Mouse (Mus musculus) adrenal gland, adult 18-20 months (tissue): Measurements from ENCODE around the gene Gcn1l1. TPM values are rescaled to one million over a fixed set of nuclear protein-coding genes. Genes with fewer than 3 reads are reported as not detected.
"Not testable (repeated sequence)": the region's sequence is repeated elsewhere in the genome, so short reads cannot be mapped to it uniquely, and the experiment has no call there.

Source experiments
- DNase-seq, 2 experiments: peaks; one replicate each; pipeline ENCODE4 v3.0.0; 2021 to 2022; ENCODE audit warnings: low spot score in 2 of 2
- total RNA-seq, 2 experiments: library from RNA; stranded (reverse); gene quantifications; 1 replicate in 1 of 2; 2 replicates in 1 of 2; pipeline ENCODE4 v1.2.3; 2021

Gcn1l1 gene
- total RNA-seq, 2 experiments from 2014 or later, result 51.7 to 59.0 TPM

DNA sequence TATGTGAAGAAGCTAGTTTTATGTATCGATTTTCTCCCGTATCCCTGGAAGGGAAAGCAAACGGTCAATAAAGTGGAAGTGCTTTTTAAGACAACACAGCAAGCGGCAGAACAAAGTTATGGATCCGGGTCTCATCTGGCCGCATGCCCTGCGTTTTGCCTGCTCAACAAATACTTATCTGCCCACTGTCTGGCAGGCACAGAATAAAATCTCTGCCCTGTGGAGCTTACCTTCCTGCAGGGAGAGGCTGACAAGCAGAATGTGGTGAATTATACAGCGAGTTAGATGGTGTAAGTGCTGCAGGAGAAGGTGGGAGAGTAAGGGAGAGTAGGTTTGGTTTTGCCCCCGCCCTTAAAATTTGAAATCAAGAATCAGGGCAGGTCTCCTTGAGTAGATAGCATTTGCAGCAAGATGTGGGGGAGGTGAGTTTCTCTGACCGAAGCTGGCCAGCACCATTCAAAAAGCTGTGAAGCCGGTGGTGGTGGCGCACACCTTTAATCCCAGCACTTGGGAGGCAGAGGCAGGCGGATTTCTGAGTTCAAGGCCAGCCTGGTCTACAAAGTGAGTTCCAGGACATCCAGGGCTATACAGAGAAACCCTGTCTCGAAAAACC, 6.8 kb upstream of the Gcn1l1 start:
- DNase-seq, result no peak

DNA sequence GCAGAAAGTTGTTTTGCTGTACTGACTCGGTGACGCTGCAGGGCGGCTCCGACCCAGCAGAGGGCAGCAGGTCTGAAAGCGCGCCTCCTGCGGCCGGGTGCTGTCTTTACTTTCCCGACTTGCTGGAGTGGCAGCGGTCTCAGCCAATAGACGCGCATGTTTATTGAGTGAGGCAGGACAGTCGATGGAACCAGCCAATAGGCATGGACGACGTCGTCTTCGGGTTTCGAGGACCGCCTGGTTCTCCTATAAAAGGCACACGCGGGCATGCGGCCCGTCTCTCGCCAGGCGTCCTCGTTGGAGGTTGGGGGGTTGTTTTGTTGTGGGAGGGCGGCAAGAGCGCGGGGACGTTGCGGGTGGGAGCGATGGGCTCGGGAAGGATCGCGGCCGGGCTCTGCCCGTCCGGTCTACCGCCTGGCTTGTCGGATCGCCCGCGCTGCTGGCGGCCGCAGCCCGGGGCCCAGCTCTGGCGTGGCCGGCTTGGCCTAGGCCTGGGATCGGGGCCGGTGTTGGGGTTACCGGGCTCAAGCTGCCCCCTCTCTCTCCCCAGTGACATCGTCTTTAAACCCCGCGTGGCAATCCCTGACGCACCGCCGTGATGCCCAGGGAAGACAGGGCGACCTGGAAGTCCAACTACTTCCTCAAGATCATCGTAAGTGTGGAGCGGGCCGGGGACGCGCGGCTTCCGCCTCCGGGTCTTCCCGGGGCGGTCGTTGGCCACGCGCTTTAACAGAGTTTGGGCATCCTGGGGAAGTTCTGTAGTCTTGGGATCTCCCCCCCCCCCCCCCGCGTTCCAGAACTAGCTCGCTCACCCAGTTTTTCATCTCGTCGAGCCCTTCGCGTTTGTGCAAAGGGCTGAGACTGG, 5.6 kb upstream of the Gcn1l1 start, which contains the start of gene Rplp0:
TSS of gene Rplp0 (plus strand) at position 231 of the 865 bp plus-strand sequence.
- peak; percentile 99 to 100 for DNase-seq

DNA sequence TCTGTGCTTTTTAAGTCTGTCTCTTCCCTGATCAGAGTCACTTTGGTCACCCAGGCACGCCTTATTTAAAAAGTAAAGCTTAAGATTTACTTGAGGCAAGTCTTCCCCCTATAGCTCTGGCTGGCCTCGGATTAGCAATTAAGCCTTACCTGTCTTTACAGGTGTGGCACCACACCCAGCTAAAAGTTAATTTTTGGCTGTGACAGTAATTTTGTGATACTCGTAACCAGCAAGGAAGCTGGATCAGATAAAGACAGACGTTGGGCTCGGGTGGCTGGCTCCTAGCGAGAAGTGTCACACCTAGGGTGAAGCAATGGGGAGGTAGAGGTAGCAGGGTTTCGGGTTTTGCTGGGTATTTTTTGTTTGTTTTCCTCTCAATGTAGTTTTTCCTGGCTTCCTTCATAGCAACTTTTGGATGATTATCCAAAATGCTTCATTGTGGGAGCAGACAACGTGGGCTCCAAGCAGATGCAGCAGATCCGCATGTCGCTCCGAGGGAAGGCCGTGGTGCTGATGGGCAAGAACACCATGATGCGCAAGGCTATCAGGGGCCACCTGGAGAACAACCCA, 4.6 kb upstream of the Gcn1l1 start:
- no peak for DNase-seq

DNA sequence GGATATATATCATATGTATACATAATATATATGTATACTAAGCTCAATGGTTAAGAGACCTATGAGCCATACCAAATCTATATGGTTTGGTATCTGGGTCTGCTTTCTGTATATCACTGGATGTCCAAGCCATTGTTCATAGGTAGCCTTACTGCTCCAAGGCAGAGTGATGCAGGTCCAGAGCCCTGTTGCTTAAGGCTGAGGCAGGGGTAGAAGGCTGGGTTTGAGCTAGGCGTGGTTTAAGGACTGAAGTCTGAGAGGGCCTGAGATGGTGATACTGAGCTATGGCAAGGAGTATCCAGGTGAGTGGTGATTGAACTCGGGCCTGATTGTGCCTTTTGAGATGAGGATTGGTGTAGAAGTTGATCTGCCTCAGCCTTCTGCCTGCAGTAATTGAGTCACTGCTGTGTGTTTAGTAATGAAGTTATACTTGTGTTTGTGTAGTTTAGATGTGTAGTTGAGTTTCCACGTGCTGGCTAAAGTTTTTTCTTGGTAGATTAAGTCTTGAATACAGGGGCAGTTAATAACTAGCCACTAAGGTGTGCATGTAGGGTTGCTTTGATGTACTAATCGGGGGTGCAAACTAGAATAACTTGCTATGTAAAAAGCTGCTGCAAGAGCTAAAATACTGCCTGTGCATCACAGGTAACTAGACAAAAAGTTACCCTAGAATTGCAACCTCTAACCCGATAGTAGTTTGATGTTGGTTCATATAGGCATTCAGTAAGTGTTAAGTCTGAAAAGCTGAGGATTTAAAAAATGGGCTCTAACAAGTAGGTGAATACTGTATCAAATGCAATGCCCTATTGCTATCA, 1.1 kb upstream of the Gcn1l1 start:
- no peak for DNase-seq

DNA sequence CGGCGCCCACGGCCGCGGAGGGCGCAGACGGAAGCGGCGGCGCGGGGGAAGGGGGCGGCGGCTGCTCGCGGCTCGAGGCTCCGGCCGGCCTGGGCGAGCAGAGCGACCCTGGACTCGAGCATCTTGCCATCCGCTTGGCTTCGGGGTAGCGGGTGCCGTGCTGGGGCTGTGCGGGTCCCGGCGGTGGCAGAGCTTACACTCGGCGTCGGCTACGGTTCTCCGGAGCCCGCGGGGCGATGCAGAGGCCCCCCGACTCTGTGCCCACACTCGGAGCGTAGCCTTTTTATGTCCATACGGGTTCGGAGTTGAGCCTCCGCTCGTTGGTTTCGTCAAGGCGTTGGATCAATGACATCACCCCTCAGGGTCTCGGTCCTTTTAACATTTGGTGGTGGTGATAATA, 349 bp downstream of the Gcn1l1 start:
- no peak for DNase-seq

- no peak for DNase-seq
These were observed 3.6 kb downstream of the Gcn1l1 start for GRCm38 (mm10) chr5:115568681-115569080.

- DNase-seq, result no peak
These were observed 4.3 kb downstream of the Gcn1l1 start for GRCm38 (mm10) chr5:115569308-115569707.

DNA sequence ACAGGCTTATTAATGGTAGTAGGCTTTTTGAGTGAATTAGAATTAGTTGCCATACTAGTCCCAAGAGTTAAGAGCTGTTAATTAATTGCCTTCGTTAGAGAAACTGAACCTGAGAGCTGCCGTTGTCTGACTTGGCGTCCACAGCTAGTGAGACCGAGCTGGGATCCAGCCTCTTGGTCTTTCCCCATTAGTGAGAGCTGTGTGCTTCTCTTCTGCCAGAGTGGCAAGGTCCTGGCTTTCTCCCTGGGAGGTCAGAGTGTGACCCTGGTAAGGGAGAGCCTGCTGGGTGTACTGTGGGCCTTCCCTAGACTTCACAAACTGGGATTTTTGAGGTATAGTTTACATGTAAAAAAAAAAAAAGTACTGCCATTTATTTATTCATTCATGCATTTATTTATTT, 4.7 kb downstream of the Gcn1l1 start:
- no peak for DNase-seq

- DNase-seq, result no peak
These were observed 6.0 kb downstream of the Gcn1l1 start for GRCm38 (mm10) chr5:115571086-115571485.

- no peak for DNase-seq
These were observed 7.9 kb downstream of the Gcn1l1 start for GRCm38 (mm10) chr5:115572679-115573535.

GRCm38 (mm10) chr5:115574992-115575391, 9.9 kb downstream of the Gcn1l1 start:
- DNase-seq, result peak in 1 of 2 experiments; percentile 50

DNA sequence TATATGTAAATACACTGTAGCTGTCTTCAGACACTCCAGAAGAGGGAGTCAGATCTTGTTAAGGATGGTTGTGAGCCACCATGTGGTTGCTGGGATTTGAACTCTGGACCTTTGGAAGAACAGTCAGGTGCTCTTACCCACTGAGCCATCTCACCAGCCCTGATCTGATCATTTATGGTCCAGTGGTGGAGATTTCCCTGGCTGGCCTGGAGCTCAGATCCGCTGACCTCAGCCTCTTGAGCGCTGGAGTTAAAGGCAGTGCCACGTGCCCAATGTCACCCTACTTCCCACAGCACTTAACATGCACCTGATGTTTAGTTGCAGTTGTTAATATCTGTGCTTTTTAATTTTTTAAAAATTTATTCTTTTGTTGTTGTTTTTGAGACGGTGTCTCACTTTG, 12.6 kb downstream of the Gcn1l1 start:
- DNase-seq, result not testable (repeated sequence)

DNA sequence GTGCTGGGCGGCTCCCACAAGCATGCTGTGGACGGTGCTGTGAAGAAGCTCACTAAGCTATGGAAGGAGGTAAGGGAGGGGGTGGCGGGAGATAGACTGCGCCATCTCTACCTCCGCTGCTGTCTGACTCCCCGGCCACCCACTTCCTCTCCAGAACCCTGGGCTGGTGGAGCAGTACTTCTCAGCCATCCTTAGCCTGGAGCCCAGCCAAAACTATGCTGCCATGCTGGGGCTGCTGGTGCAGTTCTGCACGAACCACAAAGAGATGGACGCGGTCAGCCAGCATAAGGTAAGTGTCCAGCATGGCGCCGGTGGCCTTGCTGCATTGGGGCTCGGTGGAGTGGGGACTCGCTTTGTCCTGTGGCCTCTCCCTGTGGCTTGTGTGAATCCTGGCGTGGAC, 13.9 kb downstream of the Gcn1l1 start:
- DNase-seq, result no peak

DNA sequence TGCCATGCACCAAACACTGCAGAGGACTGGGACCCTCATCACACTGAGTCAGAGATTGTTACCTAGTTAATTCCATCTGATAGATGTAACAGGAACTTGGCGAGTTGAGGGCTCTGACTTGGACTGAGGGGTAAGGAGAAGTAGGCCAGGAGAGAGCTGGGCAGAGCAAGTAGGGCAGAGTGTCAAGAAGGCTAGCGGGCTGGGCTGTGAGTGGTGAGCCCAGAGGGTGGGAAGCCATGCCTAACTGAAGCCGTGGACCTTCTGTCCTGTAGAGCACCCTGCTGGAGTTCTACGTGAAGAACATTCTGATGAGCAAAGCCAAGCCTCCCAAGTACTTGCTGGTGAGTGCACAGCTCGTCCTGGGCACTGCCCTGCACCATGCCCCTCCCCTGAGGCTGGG, 14.3 kb downstream of the Gcn1l1 start:
- DNase-seq, result no peak

DNA sequence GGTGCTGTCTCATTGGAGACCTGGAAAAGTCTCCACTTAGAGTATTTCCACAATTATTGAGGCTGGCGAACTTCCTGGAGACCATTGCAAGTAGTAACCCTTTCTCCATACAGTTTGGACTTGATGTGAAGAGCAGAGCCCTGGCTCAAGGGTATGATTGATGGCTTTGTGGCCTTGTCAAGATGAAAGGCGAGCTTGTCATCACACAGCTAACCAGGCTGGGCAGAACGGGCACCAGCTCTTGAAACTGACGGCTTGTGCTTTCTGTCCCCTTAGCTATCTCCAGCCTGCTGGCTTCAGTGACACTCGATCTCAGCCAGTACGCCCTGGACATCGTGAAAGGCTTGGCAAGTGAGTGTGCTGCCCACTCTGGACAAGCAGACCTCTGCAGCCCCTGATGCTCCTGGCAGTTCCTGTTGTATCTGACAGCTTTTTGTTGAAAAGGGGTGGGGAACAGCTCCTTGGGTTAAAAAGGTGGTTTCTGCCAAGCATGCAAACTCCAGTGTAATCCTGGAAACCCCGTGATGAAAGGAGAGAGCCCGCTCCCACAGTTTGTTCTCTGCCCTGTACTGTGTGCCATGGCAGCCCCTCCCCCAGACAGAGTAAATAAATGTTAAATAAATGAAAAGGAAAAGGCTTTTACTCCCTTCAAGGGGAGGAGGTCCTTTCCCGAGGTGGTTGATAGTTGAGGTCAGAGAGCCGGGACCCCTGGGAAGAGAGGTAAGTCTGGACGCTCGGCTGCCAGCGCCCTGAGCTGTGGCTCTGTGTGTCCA, 15.4 kb downstream of the Gcn1l1 start:
- DNase-seq, result no peak

DNA sequence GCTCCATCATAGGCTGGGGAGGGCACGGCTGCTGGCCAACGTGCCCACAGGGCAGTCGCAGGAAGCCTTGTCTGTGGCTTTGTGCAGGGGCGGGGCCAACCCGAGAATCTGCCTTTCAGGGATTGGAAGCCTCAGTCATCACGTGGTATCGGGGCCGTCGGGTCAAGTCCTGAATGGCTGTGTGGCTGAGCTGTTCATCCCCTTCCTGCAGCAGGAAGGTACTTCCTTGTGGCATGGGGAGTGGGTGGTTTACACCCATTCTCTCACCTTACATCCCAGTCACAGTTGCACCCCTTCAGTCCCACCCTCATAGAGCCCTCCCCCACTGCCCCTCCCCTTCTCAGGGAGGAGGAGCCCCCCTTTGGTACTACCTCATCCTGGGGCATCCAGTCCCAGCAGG, 16.6 kb downstream of the Gcn1l1 start:
- no peak for DNase-seq

- DNase-seq, result no peak
These were observed 20.6 kb downstream of the Gcn1l1 start for GRCm38 (mm10) chr5:115585616-115586015.

GRCm38 (mm10) chr5:115586166-115586565, 21.1 kb downstream of the Gcn1l1 start:
- no peak for DNase-seq

GRCm38 (mm10) chr5:115586780-115587179, 21.7 kb downstream of the Gcn1l1 start:
- no peak for DNase-seq

DNA sequence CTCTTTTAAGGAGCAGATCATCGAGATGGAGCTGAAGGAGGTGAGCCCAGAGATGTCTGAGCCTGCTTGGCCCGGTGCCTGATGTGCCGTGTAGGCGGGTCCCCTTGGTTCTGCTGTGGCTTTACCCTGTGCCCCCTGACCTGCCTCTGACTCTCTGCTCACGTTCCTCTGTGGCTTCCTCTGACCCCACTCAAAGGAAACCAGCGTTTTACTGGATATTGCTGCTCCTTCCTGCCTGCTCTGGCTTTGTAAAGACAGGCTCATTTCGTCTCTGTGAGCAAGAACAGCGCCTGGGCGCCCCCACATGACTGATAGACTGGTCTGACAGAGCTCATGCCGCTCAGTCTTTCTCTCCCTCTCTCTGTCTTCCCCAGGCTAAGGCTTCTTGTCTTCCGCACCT, 26.0 kb downstream of the Gcn1l1 start:
- no peak for DNase-seq
